Mouse (Mus musculus) forebrain, postnatal 0 days (tissue): ENCODE data around the gene 5730522E02Rik. TPM values are rescaled to one million over a fixed set of nuclear protein-coding genes. Genes with fewer than 3 reads are reported as not detected.

Experiments
- ATAC-seq: fragments of 200-750 bp; cut with Nextera tagmentation; 2 replicates; pipeline ENCODE4 v1.8.0; 2017; ENCODE audit warnings: mild to moderate bottlenecking, moderate library complexity
- DNase-seq: peaks from one replicate; pipeline ENCODE4 v3.0.0-alpha.2; 2015
- H3K27ac ChIP-seq: fragments of 300-500 bp; sonication (generic); 2 replicates; pipeline ENCODE4 v1.5.1; 2014; ENCODE audit warnings: low read depth, mild to moderate bottlenecking, antibody characterized with exemption, low read length, moderate library complexity, mixed read lengths
- H3K27me3 ChIP-seq: fragments of 300-500 bp; sonication (generic); 2 replicates; pipeline ENCODE4 v1.6.1; 2014; ENCODE audit warnings: mild to moderate bottlenecking, low read length, mixed read lengths; ENCODE audit not compliant: insufficient read depth
- H3K36me3 ChIP-seq: fragments of 300-500 bp; sonication (generic); 2 replicates; pipeline ENCODE4 v1.6.1; 2014; ENCODE audit warnings: mild to moderate bottlenecking, moderate library complexity; ENCODE audit not compliant: insufficient read depth
- H3K4me1 ChIP-seq: fragments of 300-500 bp; sonication (generic); 2 replicates; pipeline ENCODE4 v1.6.1; 2014; ENCODE audit warnings: antibody characterized with exemption; ENCODE audit not compliant: insufficient read depth
- H3K4me2 ChIP-seq: fragments of 300-500 bp; sonication (generic); 2 replicates; pipeline ENCODE4 v1.6.1; 2014; ENCODE audit warnings: low read depth, mild to moderate bottlenecking, moderate library complexity
- H3K4me3 ChIP-seq: fragments of 300-500 bp; sonication (generic); 2 replicates; pipeline ENCODE4 v1.5.1; 2014; ENCODE audit warnings: low read depth, low read length, mixed read lengths
- H3K9ac ChIP-seq: fragments of 300-500 bp; sonication (generic); 2 replicates; pipeline ENCODE4 v1.6.1; 2014; ENCODE audit warnings: mild to moderate bottlenecking
- H3K9me3 ChIP-seq: fragments of 300-500 bp; sonication (generic); 2 replicates; pipeline ENCODE4 v1.6.1; 2016; ENCODE audit warnings: low read length
- CTCF ChIP-seq: sonication (generic); IDR thresholded peaks from 2 replicates; pipeline ENCODE4 v1.5.1; 2016; ENCODE audit warnings: antibody characterized with exemption, control low read depth, low read depth
- WGBS: fragments of 180-500 bp; shearing (Covaris S2); extraction: QIAGEN DNeasy Blood & Tissue Kit; methylation state at CpG from one replicate; pipeline ENCODE4 v1.1.7; 2014; 5-methylcytosine and 5-hydroxymethylcytosine counted together
- microRNA-seq, 2 experiments: library from miRNA; unstranded; fragments of <30 nt; microRNA quantifications; one replicate each; pipeline ENCODE4; 2016
- polyA plus RNA-seq: library from polyadenylated mRNA; unstranded; fragments of >200 nt; fragmentation: Nextera tagmentation; extraction: Ambion mirVana; gene quantifications from 2 replicates; pipeline ENCODE4 v1.2.1, GENCODE M21; 2015
- total RNA-seq: library from RNA; depleted of rRNA; stranded (reverse); fragments of >200 nt; gene quantifications from 2 replicates; pipeline ENCODE4 v1.2.3, GENCODE M21; 2014; rRNA removed

Gene 5730522E02Rik
- total and polyA plus RNA-seq, 2 experiments from 2014 or later = 10.4 to 16.7 TPM

GRCm38 (mm10) chr11:25592268-25592667 lies 618.3 kb downstream of the 5730522E02Rik start:
- TF ChIP-seq CTCF = no peak
- H3K27me3 ChIP-seq = no peaks in the 10 kb centered on the region

DNA sequence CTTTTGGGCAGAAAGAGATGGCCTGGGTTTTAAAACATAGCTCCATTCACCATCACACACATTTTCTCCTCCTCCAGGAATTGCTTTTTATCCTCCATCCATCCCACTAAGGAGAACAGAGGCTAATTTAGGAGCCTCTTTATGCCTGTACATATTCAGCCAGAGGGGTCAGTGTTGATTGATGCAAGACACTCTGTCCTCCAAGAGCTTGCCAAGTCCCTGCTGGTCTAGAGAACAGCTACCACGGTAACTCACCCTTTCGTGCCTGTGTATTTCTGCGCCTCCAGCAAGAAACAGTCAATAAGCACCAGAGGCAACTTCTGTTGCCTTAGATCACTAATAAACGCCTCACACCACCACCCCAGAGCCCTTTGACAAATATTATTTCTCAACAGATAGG lies 620.3 kb downstream of the 5730522E02Rik start:
- Histone ChIP-seq H3K4me3 (no peak overlapping the region), H3K4me2 (no peak overlapping the region), H3K9ac (no peak overlapping the region), H3K27me3 (no peaks in the 10 kb centered on the region), H3K4me1 (no peaks in the 10 kb centered on the region), H3K27ac (no peak overlapping the region), H3K9me3 (no peaks in the 10 kb centered on the region), H3K36me3 (no peaks in the 10 kb centered on the region)
- no peak for ATAC-seq
- 61% methylated on average over 4 of the region's 4 CpGs for WGBS
- TF ChIP-seq CTCF = no peak; the same call in 1 of the 2 replicates
- DNase-seq = no peak

More at GRCm38 (mm10) chr11:25592268-25592667, 618.3 kb downstream of the 5730522E02Rik start:
- Histone ChIP-seq H3K9ac (no peak overlapping the region), H3K9me3 (no peaks in the 10 kb centered on the region), H3K27ac (no peak overlapping the region), H3K36me3 (no peaks in the 10 kb centered on the region), H3K4me3 (no peak overlapping the region), H3K4me2 (no peak overlapping the region), H3K4me1 (no peaks in the 10 kb centered on the region)
- DNase-seq = peak; percentile 24
- WGBS = 9% methylated on average over 3 of the region's 3 CpGs
- ATAC-seq = peak; percentile 43; the same call in 1 of the 2 replicates

DNA sequence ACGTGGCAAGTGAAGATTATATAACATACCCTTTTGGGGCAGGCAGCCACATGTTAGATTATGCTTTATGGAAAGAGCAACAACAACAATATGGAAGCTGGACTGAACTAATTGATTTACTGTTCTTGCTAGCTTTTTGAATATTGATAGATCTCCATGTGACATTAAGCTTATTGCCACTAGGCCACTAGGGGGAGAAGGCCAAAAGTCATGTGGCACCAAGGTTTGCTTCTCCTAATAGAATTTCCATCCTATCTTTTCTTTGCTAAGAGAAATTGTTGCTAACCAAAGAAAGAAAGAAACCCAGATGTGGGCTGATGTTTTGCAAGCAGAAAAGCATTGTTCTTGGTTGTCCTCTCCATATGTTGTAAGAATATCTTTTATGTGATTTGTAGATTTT lies 621.1 kb downstream of the 5730522E02Rik start:
- ATAC-seq (no peak), DNase-seq (no peak)
- H3K27me3 ChIP-seq = no peaks in the 10 kb centered on the region
- H3K36me3 ChIP-seq = no peaks in the 10 kb centered on the region
- no peak overlapping the region for H3K4me2 ChIP-seq
- no peaks in the 10 kb centered on the region for H3K4me1 ChIP-seq
- H3K4me3 ChIP-seq = no peak overlapping the region
- TF ChIP-seq CTCF = peak; percentile 26; the same call in 1 of the 2 replicates
- WGBS = 73% methylated on average over 1 of the region's 1 CpGs
- H3K9me3 ChIP-seq = no peaks in the 10 kb centered on the region
- H3K27ac ChIP-seq = no peak overlapping the region
- no peak overlapping the region for H3K9ac ChIP-seq

DNA sequence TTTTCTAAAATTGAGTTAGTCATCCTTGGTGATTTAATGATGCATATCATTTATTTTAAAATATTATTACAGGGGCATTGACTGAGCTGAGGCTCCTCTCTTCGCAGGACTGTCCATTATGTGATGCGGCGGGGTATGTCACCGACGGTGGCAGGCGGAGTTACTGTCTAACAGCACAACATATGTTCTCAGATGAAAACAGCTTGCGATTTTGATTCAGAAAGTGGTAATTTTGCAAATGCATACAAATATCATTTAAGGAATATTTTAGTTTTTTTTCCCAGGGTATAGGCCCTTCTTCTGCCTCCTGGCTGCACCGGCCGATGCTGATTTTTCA lies 636.5 kb downstream of the 5730522E02Rik start:
- Histone ChIP-seq H3K9me3 (no peaks in the 10 kb centered on the region), H3K27ac (0 out of 2 replicates have a peak overlapping the region, but pooled peaks have one; percentile 15), H3K4me2 (no peak overlapping the region), H3K27me3 (no peaks in the 10 kb centered on the region), H3K4me1 (no peaks in the 10 kb centered on the region), H3K4me3 (no peak overlapping the region), H3K9ac (no peak overlapping the region), H3K36me3 (no peaks in the 10 kb centered on the region)
- 51% methylated on average over 9 of the region's 9 CpGs for WGBS
- TF ChIP-seq CTCF = no peak
- DNase-seq (peak; percentile 33), ATAC-seq (peak; percentile 63)

DNA sequence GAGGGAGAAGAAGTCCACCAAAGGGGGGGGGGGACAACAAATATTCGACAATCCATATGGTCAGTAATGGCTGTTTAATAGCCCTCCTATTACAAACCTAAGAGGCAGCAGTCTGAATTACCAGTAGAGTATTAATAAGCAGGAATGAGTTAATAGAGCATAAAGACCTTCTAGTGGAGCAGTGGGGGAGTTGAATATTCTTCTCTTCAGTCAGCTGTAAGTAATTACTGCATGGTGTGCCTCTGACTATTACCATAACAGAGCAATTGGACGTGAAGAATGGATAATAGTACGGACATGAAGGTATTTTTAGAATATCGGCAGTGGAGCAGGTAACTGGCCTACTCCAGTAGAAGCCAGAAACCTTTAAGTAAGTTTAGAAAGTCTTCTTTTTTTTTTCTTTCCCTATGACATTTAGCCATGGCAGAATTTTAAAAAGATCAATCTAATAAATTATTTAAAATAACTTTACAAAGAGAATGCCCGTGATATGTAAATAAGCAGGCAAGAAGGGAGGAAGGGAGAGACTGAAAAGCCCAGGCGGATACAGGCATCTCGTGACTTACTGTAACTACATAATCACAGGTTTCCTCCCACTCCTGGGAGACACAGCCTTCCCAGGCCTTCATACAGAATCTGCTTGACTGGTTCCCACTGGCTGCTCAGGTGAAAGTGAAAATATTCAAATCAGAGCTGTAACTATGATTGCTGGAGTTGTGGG lies 637.0 kb downstream of the 5730522E02Rik start:
- Histone ChIP-seq H3K9me3 (no peaks in the 10 kb centered on the region), H3K9ac (no peak overlapping the region), H3K4me2 (no peak overlapping the region), H3K27ac (no peak overlapping the region), H3K4me1 (no peaks in the 10 kb centered on the region), H3K4me3 (no peak overlapping the region), H3K36me3 (no peaks in the 10 kb centered on the region), H3K27me3 (no peaks in the 10 kb centered on the region)
- peak; percentile 63 for ATAC-seq
- WGBS = 30% methylated on average over 7 of the region's 7 CpGs
- DNase-seq = peak; percentile 17
- no peak for TF ChIP-seq CTCF

DNA sequence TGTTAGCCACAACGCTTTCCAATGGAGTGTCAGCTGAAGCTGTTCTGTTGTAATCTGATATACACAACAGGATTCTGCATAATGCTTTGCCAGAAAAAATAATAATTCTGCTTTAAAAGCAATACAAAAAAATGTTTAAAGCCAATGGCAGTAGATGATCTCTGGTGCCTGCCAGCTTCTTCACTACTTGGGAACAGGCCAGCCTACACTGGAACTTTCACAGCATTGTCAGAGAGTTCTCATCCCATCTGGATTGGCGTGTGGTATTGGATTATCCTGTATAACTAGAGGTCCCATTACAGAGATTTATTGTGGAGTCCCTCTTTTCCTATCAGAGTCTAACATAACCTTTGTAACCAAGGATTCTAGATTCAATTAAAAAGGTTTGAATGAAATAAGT lies 639.2 kb downstream of the 5730522E02Rik start:
- ATAC-seq = no peak
- Histone ChIP-seq H3K4me3 (no peak overlapping the region), H3K4me2 (no peak overlapping the region), H3K9me3 (no peaks in the 10 kb centered on the region), H3K9ac (no peak overlapping the region), H3K36me3 (no peaks in the 10 kb centered on the region), H3K4me1 (no peaks in the 10 kb centered on the region), H3K27me3 (no peaks in the 10 kb centered on the region), H3K27ac (no peak overlapping the region)
- TF ChIP-seq CTCF = no peak
- DNase-seq = no peak
- WGBS = 65% methylated on average over 2 of the region's 2 CpGs

Small RNA genes lying within 50 kb of the gene (microRNA-seq; reads per million reads assigned to microRNA genes)
- 0 reads per million in 2 experiments for gene Mir6372

Other genes starting within 250 kb of the 5730522E02Rik start
- gene Fancl, start 175.4 kb upstream of the 5730522E02Rik start, total RNA-seq = 13.6 and 14.3 TPM in 2 replicates
- 15.6 and 16.3 TPM in 2 replicates for gene Fancl, start 175.4 kb upstream of the 5730522E02Rik start, polyA plus RNA-seq